Mouse (Mus musculus) common myeloid progenitor, adult 5-6 weeks (primary cell): ENCODE results near the gene Emc7. TPM values are rescaled to one million over a fixed set of nuclear protein-coding genes. Genes with fewer than 3 reads are reported as not detected.

Experiments
- ATAC-seq: replicated peaks from 2 replicates; pipeline ENCODE4 v1.8.0; 2016; ENCODE audit warnings: low read depth, mild to moderate bottlenecking, moderate TSS enrichment, inconsistent platforms; ENCODE audit not compliant: poor library complexity, severe bottlenecking
- total RNA-seq: library from RNA; stranded (forward); fragments of 200-1000, 187-1606 nt; gene quantifications from 2 replicates; pipeline ENCODE4 v1.2.3, GENCODE M21; 2017

Gene Emc7
- total RNA-seq, 1 experiment from 2014 or later, result 8.8 TPM

DNA sequence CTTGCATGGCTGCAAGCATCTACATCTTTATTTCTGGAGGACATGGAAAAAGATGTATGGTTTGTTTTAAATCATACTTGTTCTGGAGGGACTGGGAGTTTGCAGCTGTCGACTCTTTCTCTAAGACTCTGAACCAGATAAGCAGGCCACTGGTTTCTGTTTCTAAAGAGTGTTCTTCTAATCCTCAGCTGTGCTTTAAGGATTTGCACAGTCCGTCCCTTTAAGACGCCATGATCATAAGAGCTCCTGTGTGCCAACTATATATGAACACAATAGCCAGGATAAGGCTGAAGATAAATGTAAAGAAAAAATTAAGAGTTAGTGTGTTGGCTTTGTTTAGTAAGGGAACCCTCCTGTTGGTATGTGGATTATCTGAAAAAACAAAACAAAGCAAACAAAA, 61.9 kb downstream of the Emc7 start:
- no peak for ATAC-seq

DNA sequence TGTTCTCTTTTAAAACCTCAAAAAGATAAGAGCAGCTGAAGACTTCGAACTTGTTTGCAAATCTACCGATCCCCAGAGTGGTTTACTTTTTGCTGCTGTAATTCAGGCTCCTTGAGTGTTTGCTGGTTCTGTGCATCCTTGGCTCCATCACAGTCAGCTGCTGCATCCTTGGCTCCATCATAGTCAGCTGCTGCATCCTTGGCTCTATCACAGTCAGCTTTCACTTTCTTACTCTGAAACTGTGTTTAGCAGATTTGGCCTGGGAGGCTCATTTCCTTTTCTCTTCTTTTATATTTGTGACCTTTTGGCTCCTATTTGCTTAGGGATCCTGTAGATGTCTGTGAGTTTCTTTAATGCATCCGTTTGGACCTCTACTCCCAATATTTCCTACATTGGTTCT, 62.4 kb downstream of the Emc7 start:
- no peak for ATAC-seq

DNA sequence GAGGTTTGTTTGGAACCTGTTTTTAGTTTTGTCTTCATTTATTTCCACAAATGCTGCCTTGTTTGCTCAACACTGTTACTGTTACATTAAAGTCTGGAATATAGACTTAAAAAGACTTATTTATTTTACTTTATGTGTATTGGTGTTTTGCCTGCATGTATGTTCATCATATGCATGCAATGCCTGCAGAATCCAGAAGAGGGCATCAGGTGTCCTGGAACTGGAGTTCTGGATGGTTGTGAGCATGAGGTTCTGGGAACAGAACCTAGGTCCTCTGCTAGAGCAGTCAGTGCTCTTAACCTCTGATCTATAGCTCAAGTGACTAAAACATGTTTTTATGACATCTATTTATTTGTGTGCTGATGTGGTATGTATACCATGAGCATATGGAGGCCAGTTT, 63.7 kb downstream of the Emc7 start:
- no peak for ATAC-seq

DNA sequence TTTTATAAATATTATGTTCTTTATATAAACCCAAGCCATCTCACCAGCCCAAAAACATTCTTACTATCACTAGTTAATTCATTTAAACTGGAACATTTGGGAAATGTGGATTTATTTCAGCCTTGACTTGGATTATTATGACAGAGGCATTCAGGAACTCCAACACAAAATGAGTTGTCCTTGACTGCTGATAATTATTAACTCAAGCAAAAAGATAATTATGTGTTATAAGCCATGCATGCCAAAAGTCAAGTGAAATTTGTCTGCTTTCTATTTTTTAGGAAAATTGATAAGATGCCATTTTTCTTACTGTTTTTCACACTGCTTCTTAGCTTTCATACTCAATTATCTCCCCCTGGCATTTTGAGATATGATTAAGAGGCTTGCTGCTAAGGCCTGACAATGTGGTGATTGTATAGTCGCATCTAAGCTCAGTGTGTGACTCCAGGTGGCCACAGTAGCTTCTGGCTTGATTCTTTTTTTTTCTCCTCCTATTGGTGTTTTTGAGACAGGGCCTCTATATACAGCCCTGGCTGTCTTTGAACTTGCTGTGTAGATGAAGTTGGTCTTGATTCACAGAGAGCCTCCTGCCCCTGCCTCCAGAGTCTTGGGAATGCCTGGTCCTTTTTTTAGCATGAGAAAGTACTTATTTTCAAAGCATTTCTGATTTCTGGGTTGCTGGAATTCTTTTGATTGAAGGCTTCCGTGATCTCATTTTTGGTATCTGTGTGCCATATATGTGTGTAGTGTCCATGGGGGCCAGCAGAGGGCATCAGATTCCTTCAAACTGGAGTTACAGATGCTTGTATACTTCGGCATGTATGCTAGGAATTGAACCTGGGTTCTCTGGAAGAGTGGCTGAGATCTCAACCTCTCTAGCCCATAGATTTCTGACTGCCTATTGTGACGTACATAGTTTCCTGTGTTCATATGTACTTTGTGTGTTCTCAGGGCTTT, 66.0 kb downstream of the Emc7 start:
- ATAC-seq, result peak; percentile 54; the same call in 1 of the 2 replicates

Other genes starting within 250 kb of the Emc7 start
- gene Lpcat4, start 215.5 kb upstream of the Emc7 start, total RNA-seq, result 3.1 and 13.2 TPM in 2 replicates
- not detected in 2 replicates for gene Nutm1, start 195.7 kb upstream of the Emc7 start, total RNA-seq
- gene Nop10, start 193.1 kb upstream of the Emc7 start, total RNA-seq, result 132 and 136 TPM in 2 replicates
- 68.2 and 85.0 TPM in 2 replicates for gene Slc12a6, start 189.2 kb upstream of the Emc7 start, total RNA-seq
- not detected in 2 replicates for gene Gm21985, start 188.7 kb upstream of the Emc7 start, total RNA-seq
- 67.7 and 81.2 TPM in 2 replicates for gene Emc4, start 87.0 kb upstream of the Emc7 start, total RNA-seq
- 22.4 and 22.9 TPM in 2 replicates for gene Katnbl1, start 75.8 kb upstream of the Emc7 start, total RNA-seq
- not detected in 2 replicates for gene Chrm5, start 25.8 kb downstream of the Emc7 start, total RNA-seq
- 31.7 and 35.2 TPM in 2 replicates for gene Aven, start 38.0 kb downstream of the Emc7 start, total RNA-seq